Mouse (Mus musculus) megakaryocyte, embryonic 14.5 days (primary cell): ENCODE measurements around the gene Pou2f1.

Experiments
- FLI1 ChIP-seq: IDR thresholded peaks from 2 replicates; pipeline ENCODE4 v1.6.1; 2012; ENCODE audit warnings: low read length, inconsistent platforms, mixed read lengths
- GATA1 ChIP-seq: IDR thresholded peaks from 3 replicates; pipeline ENCODE4 v1.6.1; 2012; ENCODE audit warnings: mixed read lengths, low read length, inconsistent platforms, borderline replicate concordance

- TF ChIP-seq FLI1 (no peak), GATA1 (no peak)
Observed at GRCm38 (mm10) chr1:166035045-166035444, 32.6 kb upstream of the Pou2f1 start.
